Mouse (Mus musculus): ENCODE measurements around the gene Ywhae. TPM values are rescaled to one million over a fixed set of nuclear protein-coding genes. Genes with fewer than 3 reads are reported as not detected.
"Not testable (repeated sequence)": the region's sequence is repeated elsewhere in the genome, so short reads cannot be mapped to it uniquely, and the experiment has no call there.

Gene Ywhae
- 100 to 1,000 TPM; 440 to 558 (median 522) TPM for total RNA-seq (2022)

GRCm38 (mm10) chr11:75732434-75733226, at the start of gene Ywhae:
Gene Ywhae (plus strand): TSS chr11:75732869.
- peak; percentile 77 to 86 for DNase-seq (ENCODE audit: low spot score in 2 of 2)

- no peak for DNase-seq (ENCODE audit: low spot score in 2 of 2)
Measured at GRCm38 (mm10) chr11:75684462-75684861, 48.2 kb upstream of the Ywhae start.

GRCm38 (mm10) chr11:75684956-75685355, 47.7 kb upstream of the Ywhae start:
- DNase-seq (ENCODE audit: low spot score in 2 of 2) = peak; percentile 63 to 83

GRCm38 (mm10) chr11:75687343-75687993, 45.2 kb upstream of the Ywhae start:
- no peak for DNase-seq (ENCODE audit: low spot score in 2 of 2)

GRCm38 (mm10) chr11:75688132-75688531, 44.5 kb upstream of the Ywhae start:
- no peak for DNase-seq (ENCODE audit: low spot score in 2 of 2)

GRCm38 (mm10) chr11:75689977-75690376, 42.7 kb upstream of the Ywhae start:
- DNase-seq (ENCODE audit: low spot score in 2 of 2) = no peak

- no peak for DNase-seq (ENCODE audit: low spot score in 2 of 2)
Measured at GRCm38 (mm10) chr11:75691047-75691446, 41.6 kb upstream of the Ywhae start.

GRCm38 (mm10) chr11:75693570-75693969, 39.1 kb upstream of the Ywhae start:
- DNase-seq (ENCODE audit: low spot score in 2 of 2) = no peak

- not testable (repeated sequence) for DNase-seq (ENCODE audit: low spot score in 2 of 2)
Measured at GRCm38 (mm10) chr11:75697464-75697863, 35.2 kb upstream of the Ywhae start.

- DNase-seq (ENCODE audit: low spot score in 2 of 2) = no peak
Measured at GRCm38 (mm10) chr11:75700557-75700956, 32.1 kb upstream of the Ywhae start.

GRCm38 (mm10) chr11:75702761-75703160, 29.9 kb upstream of the Ywhae start:
- no peak for DNase-seq (ENCODE audit: low spot score in 2 of 2)

- no peak for DNase-seq (ENCODE audit: low spot score in 2 of 2)
Measured at GRCm38 (mm10) chr11:75703748-75704147, 28.9 kb upstream of the Ywhae start.

- no peak for DNase-seq (ENCODE audit: low spot score in 2 of 2)
Measured at GRCm38 (mm10) chr11:75713949-75714348, 18.7 kb upstream of the Ywhae start.

GRCm38 (mm10) chr11:75715556-75715955, 17.1 kb upstream of the Ywhae start:
- DNase-seq (ENCODE audit: low spot score in 2 of 2) = peak in 1 of 2 experiments; percentile 12

- DNase-seq (ENCODE audit: low spot score in 2 of 2) = no peak
Measured at GRCm38 (mm10) chr11:75716661-75717325, 15.9 kb upstream of the Ywhae start.

- DNase-seq (ENCODE audit: low spot score in 2 of 2) = no peak
Measured at GRCm38 (mm10) chr11:75722339-75722738, 10.3 kb upstream of the Ywhae start.

- DNase-seq (ENCODE audit: low spot score in 2 of 2) = no peak
Measured at GRCm38 (mm10) chr11:75727168-75727567, 5.5 kb upstream of the Ywhae start.

GRCm38 (mm10) chr11:75727659-75728058, 5.0 kb upstream of the Ywhae start:
- DNase-seq (ENCODE audit: low spot score in 2 of 2) = not testable (repeated sequence)

GRCm38 (mm10) chr11:75733227-75733940, 715 bp downstream of the Ywhae start:
- DNase-seq (ENCODE audit: low spot score in 2 of 2) = peak; percentile 63 to 67

- no peak for DNase-seq (ENCODE audit: low spot score in 2 of 2)
Measured at GRCm38 (mm10) chr11:75735462-75736252, 3.0 kb downstream of the Ywhae start.

- DNase-seq (ENCODE audit: low spot score in 2 of 2) = no peak
Measured at GRCm38 (mm10) chr11:75736978-75737377, 4.3 kb downstream of the Ywhae start.
